Mouse (Mus musculus): ENCODE data around the gene Dmbt1.
A peak's percentile ranks its signal among the peaks of the same experiment; 100 is the strongest.
"Not testable (repeated sequence)": the region's sequence is repeated elsewhere in the genome, so short reads cannot be mapped to it uniquely, and the experiment has no call there.

The Dmbt1 gene

DNA sequence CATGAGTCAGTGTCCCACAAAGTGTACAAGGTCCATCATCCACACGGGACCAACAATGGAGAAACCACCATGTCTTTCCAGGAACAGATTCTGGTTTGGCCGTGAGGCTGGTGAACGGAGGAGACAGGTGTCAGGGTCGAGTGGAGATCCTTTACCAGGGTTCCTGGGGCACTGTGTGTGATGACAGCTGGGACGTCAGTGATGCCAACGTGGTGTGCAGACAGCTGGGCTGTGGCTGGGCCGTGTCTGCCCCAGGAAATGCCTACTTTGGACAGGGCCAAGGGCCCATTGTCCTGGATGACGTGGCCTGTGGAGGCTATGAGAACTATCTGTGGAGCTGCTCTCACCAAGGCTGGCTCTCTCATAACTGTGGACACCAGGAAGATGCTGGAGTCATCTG is 18.0 kb downstream of the Dmbt1 start:
- not testable (repeated sequence) for DNase-seq (ENCODE audit: low read depth, low spot score)

- no peak for DNase-seq (ENCODE audit: low read depth, low spot score)
These were observed 23.0 kb downstream of the Dmbt1 start for GRCm38 (mm10) chr7:131054808-131055370.

- DNase-seq (ENCODE audit: low read depth, low spot score), result not testable (repeated sequence)
These were observed 26.1 kb downstream of the Dmbt1 start for GRCm38 (mm10) chr7:131057918-131058317.

GRCm38 (mm10) chr7:131059808-131060207 is 28.0 kb downstream of the Dmbt1 start:
- not testable (repeated sequence) for DNase-seq (ENCODE audit: low read depth, low spot score)

GRCm38 (mm10) chr7:131062541-131062940 is 30.7 kb downstream of the Dmbt1 start:
- no peak for DNase-seq (ENCODE audit: low read depth, low spot score)

- not testable (repeated sequence) for DNase-seq (ENCODE audit: low read depth, low spot score)
These were observed 36.3 kb downstream of the Dmbt1 start for GRCm38 (mm10) chr7:131068191-131068590.

GRCm38 (mm10) chr7:131073476-131073875 is 41.6 kb downstream of the Dmbt1 start:
- DNase-seq (ENCODE audit: low read depth, low spot score), result not testable (repeated sequence)

DNA sequence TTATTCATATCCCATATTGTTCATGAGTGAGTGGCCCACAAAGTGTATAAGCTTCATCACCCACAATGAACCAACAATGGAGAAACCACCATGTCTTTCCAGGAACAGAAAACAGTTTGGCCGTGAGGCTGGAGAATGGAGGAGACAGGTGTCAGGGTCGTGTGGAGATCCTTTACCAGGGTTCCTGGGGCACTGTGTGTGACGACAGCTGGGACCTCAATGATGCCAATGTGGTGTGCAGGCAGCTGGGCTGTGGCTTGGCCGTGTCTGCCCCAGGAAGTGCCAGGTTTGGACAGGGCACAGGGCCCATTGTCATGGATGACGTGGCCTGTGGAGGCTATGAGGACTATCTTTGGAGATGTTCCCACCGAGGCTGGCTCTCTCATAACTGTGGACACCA is 42.2 kb downstream of the Dmbt1 start:
- not testable (repeated sequence) for DNase-seq (ENCODE audit: low read depth, low spot score)

DNA sequence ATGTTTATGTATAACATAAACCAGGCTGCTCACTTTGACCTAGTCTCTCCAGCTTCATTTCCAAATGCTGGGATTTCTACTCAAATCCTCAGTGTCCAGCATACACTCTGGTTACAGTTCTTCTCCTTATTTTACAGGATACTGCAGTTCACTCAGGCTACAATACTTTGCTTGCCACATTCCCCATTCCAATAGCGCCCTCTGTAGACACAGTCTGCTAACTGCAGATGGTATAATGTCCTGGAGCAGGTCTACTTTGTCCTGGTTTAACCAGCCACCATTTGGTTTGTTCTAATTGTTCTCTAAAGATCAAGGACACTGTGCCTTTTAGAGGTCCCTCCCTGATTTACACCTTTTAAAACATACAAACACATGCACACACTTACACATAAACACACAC is 44.1 kb downstream of the Dmbt1 start:
- DNase-seq (ENCODE audit: low read depth, low spot score), result no peak

- not testable (repeated sequence) for DNase-seq (ENCODE audit: low read depth, low spot score)
These were observed 50.5 kb downstream of the Dmbt1 start for GRCm38 (mm10) chr7:131082403-131082802.

DNA sequence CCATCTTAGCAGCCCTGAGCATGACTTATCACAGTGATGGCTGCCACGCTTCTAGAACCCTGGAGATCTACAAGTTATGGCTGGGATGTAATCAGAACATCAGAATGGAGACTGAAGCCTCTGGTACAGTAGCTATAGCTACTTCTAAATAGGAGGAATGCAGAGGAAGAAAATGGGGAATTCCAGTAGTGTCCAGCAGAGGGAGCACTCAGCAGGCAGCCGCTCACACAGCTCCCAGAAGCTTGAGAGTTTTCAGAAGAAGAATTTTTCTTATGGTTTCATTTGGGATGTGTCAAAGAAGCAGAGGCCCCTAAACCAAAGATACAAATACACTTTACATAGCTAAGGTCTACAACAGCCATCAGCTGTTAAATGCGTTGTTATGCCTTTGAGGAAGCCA is 80.6 kb downstream of the Dmbt1 start:
- peak; percentile 29 for DNase-seq (ENCODE audit: low read depth, low spot score)

DNA sequence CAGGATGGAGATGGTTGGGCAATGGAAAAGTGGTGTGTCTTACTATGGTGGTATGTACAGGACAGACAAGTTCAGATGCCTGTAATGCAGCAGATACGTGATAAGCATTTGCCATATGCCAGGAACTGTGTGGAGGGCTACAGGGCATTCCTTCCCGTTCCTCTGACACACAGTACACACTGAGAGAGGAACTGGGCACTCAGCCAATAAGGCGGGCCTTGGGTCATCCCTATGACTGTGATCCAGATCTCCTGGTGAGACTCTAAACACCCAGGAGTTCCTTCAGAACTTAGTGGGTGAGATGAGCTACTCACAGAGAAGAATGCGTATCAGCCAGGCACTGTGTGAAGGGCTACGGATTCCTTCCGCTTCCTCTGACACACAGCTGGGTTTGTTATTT is 81.8 kb downstream of the Dmbt1 start:
- no peak for DNase-seq (ENCODE audit: low read depth, low spot score)

GRCm38 (mm10) chr7:131114434-131114833 is 82.6 kb downstream of the Dmbt1 start:
- no peak for DNase-seq (ENCODE audit: low read depth, low spot score)

GRCm38 (mm10) chr7:131122210-131122807 is 90.5 kb downstream of the Dmbt1 start:
- DNase-seq (ENCODE audit: low read depth, low spot score), result no peak

DNA sequence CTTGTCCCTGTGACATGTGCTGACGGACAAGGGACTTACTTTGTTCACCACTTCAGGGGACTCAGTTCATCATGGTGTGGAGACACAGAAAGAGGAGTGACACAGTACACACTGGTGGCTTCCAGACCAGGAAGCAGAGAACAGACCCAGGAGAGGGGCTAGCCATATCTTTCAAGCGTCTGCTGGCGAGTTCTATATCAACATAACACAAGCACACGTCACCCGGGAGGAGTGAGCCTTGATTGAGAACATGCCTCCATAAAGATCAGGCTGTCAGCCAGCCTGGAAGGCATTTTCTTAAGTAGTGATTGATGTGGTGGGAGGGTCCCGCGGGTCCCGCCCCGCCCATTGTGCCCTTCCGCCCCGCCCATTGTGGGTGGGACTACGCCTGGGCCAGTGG is 98.2 kb downstream of the Dmbt1 start:
- DNase-seq (ENCODE audit: low read depth, low spot score), result no peak

DNA sequence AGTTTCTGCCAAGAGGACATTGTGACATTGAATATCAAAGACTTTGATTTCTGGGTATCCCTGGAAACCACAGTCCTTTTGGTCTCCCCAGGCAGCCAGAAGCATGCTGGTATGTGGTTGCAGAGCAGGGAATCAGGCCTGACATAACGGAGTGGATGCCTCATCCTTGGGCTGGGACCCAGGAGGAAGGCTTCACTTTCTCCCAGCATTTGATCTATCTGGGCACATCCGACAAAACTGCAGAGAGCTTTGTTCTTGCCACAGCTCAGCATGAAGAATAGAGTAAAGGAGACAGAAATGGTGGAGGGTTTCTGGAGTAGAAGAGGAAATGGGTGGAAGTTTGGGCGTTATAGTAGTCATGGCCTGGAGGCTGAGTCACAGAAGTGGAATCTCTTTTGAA is 101.3 kb downstream of the Dmbt1 start:
- DNase-seq (ENCODE audit: low read depth, low spot score), result no peak

- DNase-seq (ENCODE audit: low read depth, low spot score), result no peak
These were observed 114.4 kb downstream of the Dmbt1 start, which contains the start of gene 4933402N03Rik for GRCm38 (mm10) chr7:131146214-131146613. Gene 4933402N03Rik (minus strand): TSS chr7:131146314.

GRCm38 (mm10) chr7:131150179-131150578 is 118.3 kb downstream of the Dmbt1 start:
- DNase-seq (ENCODE audit: low read depth, low spot score), result no peak

DNA sequence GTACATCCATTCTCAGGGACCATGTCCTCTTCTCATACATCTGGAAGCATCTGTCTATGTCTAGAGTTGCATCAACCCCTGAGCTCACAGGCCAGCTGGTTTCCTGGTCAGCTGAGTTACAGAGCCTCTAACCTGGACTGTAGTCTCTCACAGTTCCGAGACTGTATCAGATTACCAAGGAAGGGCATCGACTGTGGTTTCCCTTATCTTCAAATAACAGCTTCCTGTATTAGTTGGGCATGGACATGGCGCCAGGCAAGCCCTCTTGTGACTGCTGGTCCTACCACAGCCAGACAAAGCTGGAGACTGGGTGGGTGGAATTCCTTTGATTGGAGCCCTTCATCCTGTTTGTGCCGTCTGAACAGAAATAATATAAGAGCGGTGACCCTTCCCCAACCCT is 121.2 kb downstream of the Dmbt1 start:
- DNase-seq (ENCODE audit: low read depth, low spot score), result no peak

GRCm38 (mm10) chr7:131162251-131162650 is 130.4 kb downstream of the Dmbt1 start:
- no peak for DNase-seq (ENCODE audit: low read depth, low spot score)

DNA sequence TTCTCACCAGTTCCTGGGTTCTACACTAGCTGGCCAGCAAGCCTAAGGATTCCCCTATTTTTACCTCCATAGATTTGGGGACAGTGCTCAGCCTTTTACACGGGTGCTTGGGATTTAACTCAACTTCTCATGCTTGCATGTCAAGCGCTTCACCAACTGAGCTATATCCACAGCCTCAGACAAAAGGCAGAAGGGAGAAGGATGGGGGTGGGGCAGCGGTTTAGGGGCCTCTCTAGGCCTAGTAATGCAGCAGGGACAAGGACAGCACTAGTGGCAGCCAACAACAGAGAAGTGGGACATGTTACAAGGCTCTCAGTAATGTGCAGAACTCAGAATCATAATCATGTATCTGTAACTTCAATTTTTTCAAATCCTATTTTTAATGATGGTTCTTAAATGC is 135.9 kb downstream of the Dmbt1 start:
- DNase-seq (ENCODE audit: low read depth, low spot score), result no peak

DNA sequence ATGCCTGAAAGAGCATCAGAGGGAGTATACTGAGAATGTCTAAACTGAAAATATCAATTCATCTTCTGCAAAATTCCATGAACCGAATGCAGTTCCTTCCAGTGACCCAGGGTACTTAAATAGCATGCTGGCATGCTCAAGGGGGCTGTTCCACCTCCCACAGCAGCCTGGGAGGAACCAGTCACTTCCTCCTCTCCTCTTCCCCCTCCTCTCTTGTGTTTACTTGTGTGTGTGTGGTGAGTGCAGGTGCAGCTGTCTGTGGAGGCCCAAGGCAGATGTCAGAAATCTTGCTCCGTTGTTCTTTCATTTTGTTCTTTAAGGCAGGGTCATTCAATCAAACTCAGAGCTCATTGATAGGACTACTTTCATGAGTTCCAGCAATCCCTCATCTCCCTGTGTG is 137.2 kb downstream of the Dmbt1 start:
- no peak for DNase-seq (ENCODE audit: low read depth, low spot score)

Measured in retina, adult 2 months (tissue).